Mouse (Mus musculus): Measurements from ENCODE around the gene Sik3. TPM values are rescaled to one million over a fixed set of nuclear protein-coding genes. Genes with fewer than 3 reads are reported as not detected.
"Not testable (repeated sequence)": the region's sequence is repeated elsewhere in the genome, so short reads cannot be mapped to it uniquely, and the experiment has no call there.

Sik3 gene
- total RNA-seq, 2 experiments from 2014 or later: 50.2 to 55.1 TPM

DNA sequence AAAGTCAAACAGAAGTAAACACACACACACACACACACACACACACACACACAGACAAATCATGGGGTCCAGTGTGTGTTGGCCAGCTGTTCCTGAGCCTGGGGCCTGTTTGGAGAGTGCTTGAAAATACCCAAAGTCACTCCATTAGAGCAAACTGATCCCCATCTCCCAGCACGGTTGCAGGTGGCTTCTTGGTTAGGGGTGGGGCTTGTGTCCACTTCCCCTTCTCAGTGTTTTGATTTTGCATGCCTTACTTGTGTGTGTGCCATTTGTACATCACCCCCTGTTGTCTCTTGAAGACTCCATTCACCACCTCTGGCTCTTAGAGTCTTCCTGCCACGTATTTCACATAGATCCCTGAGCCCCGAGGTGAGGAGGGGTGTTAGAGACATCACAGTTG lies 45.4 kb downstream of the Sik3 start:
- no peak for DNase-seq

DNA sequence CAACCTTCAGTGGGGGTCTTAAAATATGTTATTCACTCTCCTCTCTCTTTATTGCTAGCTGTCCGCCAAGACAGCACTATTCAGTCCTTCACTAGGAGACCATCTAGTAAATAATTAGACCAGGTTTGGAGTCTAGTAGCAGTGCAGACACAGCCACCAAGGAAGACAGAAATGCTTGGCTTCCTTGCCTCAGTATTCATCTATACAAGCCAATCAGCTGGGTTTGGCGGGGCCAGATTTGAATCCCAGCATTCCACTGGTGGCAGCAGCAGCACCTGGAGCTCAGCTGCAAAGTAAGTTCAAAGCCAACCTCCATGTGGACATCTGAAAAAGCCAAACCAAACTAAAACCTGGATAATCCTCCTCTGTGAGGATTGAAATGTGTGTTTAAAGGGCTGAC lies 47.6 kb downstream of the Sik3 start:
- no peak for DNase-seq

DNA sequence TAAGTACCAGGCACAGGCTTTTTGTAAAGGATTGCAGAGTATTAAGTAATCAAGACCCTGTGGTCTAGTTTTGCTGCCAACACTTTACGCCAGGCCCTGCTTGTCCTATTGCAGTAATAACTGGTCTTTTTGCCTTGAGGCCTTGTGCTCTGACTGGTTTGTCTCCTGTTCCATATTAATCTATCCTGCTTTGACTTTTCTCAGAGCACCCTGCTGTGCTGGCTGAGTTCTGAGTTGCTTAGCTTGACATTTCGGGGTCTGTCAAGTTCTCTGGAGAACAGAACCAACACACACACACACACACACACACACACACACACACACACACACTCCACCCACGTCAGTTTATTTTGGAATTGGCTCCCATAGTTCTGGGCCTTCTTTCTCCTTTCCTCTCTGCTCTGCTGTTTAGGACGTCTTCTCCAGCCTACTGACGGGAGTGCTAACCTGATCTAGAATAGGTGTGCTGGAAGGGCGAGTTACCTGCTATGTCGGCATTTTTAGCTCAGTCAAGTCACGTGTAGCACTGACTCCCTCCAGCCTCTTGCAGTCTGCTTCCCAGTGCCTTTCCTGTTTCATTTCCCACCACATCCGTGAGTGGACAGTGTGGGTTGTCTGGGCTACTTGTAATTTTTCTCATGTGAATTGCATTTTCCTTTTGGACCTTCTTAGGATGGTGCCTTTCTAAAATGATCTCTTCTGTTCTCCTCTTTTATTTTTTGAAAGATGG lies 49.2 kb downstream of the Sik3 start:
- DNase-seq: peak; percentile 62

GRCm38 (mm10) chr9:46064331-46064730 lies 51.7 kb downstream of the Sik3 start:
- no peak for DNase-seq

GRCm38 (mm10) chr9:46066711-46067110 lies 54.1 kb downstream of the Sik3 start:
- DNase-seq: peak; percentile 35

GRCm38 (mm10) chr9:46067691-46068090 lies 55.1 kb downstream of the Sik3 start:
- peak; percentile 54 for DNase-seq

DNA sequence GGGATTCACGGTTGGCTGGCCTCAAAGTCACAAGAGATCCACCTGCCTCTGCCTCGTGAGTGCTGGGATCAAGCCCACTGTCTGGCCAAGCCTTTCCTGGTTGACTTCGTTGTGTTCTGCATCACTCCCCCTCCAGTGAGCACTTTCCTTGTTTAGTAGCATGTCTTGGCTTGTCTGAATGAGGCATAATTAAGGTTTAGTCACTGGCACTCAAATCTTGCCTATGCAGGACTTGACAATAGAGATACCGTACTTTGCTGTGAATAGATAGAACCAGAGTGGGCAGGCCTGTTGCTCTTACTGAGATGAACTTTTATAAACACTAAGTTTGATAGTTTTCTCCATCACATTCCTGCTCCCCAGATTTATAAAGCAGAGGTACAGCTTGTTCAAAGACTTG lies 56.4 kb downstream of the Sik3 start:
- DNase-seq: no peak

DNA sequence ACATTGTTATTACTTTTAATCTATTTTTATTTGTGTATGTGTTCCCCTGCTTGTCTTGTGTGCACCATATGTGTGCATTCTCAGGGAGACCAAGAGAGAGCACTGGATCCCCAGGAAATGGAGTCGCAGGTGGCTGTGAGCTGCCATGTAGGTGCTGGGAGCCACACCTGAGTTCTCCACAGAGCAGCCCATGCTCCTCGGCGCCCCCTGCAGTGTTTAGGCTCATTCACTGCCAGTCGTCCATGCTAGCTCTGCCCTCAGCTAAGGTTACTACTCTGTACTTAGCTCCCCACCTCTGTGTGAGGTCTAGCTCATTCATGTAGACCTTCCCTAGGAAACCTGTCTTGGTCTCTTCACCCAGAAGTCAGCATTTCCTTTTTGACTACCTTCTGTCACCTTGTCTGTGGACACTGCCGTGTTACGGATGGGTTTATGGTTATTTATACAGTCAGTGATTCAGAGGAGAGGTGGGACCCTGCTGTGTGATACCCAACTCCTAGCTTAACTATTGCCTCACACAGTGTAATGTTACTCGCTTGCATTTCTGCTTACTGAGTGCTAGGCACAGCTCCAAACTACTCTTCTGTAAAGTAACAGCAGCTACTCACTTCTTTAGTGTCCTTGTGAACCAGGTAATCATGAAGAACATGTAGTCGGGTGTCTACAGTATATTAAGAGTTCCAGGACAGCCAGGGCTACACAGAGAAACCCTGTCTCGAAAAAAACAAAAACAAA lies 59.6 kb downstream of the Sik3 start:
- no peak for DNase-seq

DNA sequence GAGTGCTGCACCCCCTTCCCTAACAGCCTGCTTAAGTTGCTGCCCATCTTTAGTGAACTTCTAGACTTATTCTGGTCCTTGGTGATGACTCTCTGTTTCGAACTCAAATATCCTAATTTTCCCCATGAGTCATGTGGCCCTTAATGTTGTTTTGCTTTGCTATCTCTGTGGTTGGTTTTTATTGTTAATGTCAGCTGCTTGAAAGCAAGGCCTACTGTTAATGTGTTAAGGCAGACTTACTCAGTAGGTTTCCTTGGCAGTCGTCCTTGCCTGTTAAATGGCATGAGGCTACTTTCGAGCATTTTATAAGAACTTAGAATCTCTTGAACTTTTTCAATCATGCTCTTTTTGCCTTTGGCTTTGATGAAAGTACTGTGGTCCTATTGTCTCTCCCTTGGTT lies 60.8 kb downstream of the Sik3 start:
- DNase-seq: no peak

- no peak for DNase-seq
These were observed 63.0 kb downstream of the Sik3 start for GRCm38 (mm10) chr9:46075578-46075977.

- DNase-seq: peak; percentile 25
These were observed 69.8 kb downstream of the Sik3 start for GRCm38 (mm10) chr9:46082381-46082821.

GRCm38 (mm10) chr9:46083490-46083893 lies 70.9 kb downstream of the Sik3 start:
- DNase-seq: no peak

GRCm38 (mm10) chr9:46085898-46086297 lies 73.3 kb downstream of the Sik3 start:
- no peak for DNase-seq

- no peak for DNase-seq
These were observed 74.2 kb downstream of the Sik3 start for GRCm38 (mm10) chr9:46086826-46087225.

- DNase-seq: no peak
These were observed 74.8 kb downstream of the Sik3 start for GRCm38 (mm10) chr9:46087461-46087860.

DNA sequence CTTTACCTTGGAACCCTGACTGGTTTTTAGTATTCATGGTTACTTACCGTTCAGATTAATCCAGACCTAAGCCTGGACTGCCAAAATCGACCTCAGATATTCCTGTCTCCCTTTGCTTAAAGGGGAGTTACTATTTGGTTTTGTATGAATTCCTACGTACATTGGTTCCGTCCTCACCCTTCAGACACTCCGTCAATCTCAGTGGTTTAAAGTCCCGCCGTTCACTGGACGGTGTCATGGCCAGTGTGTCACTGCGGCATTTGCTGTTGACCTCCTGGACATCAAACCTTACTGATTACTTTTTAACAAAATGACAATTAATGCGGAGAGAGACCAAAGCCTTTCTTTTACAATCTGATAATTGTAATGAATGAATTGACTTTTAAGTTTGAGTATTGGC lies 76.1 kb downstream of the Sik3 start:
- no peak for DNase-seq

DNA sequence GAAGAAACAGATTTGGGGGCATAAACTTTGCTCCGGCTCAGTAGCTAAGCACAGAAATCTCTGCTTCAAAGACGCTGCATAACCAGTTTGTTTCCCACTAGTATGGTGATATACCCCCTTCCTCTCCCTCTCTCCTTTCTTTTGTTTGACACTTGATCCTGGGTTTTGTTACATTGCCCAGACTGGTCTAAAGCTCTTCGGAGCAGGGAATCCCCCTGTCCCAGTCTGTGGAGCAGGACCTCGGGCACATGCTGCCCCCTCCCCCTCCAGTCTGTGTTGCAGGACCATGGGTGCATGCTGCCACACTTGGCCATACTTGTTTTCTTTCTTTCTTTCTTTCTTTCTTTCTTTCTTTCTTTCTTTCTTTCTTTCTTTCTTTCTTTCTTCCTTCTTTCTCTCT lies 77.4 kb downstream of the Sik3 start:
- no peak for DNase-seq

DNA sequence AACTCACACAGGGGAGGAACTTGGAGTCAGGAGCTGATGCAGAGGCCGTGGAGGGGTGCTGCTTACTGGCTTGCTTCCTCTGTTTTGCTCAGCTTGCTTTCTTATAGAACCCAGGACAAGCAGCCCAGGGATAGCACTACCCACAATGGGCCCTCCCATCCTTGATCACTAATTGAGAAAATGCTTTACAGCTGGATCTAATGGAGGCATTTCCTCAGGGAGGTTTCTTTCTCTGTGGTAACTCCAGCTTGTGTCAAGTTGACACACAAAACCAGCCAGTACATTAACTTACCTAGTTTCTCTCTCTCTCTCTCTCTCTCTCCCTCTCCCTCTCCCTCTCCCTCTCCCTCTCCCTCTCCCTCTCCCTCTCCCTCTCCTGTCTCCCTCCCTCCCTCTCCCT lies 78.5 kb downstream of the Sik3 start:
- not testable (repeated sequence) for DNase-seq

- DNase-seq: no peak
These were observed 80.0 kb downstream of the Sik3 start for GRCm38 (mm10) chr9:46092633-46093032.

- no peak for DNase-seq
These were observed 85.9 kb downstream of the Sik3 start for GRCm38 (mm10) chr9:46098360-46098985.

- DNase-seq: no peak
These were observed 86.5 kb downstream of the Sik3 start for GRCm38 (mm10) chr9:46099107-46099506.

- no peak for DNase-seq
These were observed 90.5 kb downstream of the Sik3 start for GRCm38 (mm10) chr9:46103154-46103553.

DNA sequence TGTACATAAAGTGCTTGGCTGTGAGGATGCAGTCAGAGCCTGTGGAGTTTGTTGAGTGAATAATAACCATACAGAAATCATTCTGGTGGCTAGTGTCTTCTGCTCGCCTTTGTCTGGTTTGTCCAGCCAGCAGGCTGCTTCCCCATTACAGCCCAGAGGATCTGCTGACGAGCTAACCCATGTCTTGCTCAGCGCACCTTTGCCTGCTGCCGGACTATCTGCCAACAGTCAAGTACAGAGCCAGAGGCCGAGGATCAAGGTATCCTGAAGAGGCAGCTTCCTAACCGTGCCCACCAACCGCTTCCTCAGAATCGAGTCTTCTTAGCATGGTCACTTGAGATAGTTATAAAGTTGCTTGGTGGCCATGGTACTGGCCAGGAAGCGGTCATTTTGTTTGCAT lies 93.5 kb downstream of the Sik3 start:
- DNase-seq: no peak
